Mouse (Mus musculus) midbrain, postnatal 0 days (tissue): Measurements from ENCODE around the gene 2810006K23Rik. TPM values are rescaled to one million over a fixed set of nuclear protein-coding genes. Genes with fewer than 3 reads are reported as not detected.
"Not testable (repeated sequence)": the region's sequence is repeated elsewhere in the genome, so short reads cannot be mapped to it uniquely, and the experiment has no call there.

Source experiments
- ATAC-seq: fragments of 200-750 bp; cut with Nextera tagmentation; 2 replicates; pipeline ENCODE4 v1.8.0; 2017; ENCODE audit warnings: moderate number of reproducible peaks, mild to moderate bottlenecking, moderate TSS enrichment, moderate library complexity; ENCODE audit not compliant: low FRiP score
- DNase-seq: peaks from one replicate; pipeline ENCODE4 v3.0.0-alpha.2; 2015; ENCODE audit warnings: low spot score
- H3K27ac ChIP-seq: fragments of 300-500 bp; sonication (generic); 2 replicates; pipeline ENCODE4 v1.5.1; 2014; ENCODE audit warnings: low read depth, mild to moderate bottlenecking, low read length, mixed read lengths
- H3K27me3 ChIP-seq: fragments of 300-500 bp; sonication (generic); 2 replicates; pipeline ENCODE4 v1.6.1; 2014; ENCODE audit warnings: low read length, control low read depth, mixed read lengths; ENCODE audit not compliant: insufficient read depth
- H3K36me3 ChIP-seq: fragments of 300-500 bp; sonication (generic); 2 replicates; pipeline ENCODE4 v1.6.1; 2014; ENCODE audit warnings: low read length, control low read depth, mixed read lengths; ENCODE audit not compliant: insufficient read depth
- H3K4me1 ChIP-seq: fragments of 300-500 bp; sonication (generic); 2 replicates; pipeline ENCODE4 v1.6.1; 2014; ENCODE audit warnings: mild to moderate bottlenecking, control low read depth, antibody characterized with exemption, low read length, mixed read lengths; ENCODE audit not compliant: insufficient read depth
- H3K4me2 ChIP-seq: fragments of 300-500 bp; sonication (generic); 2 replicates; pipeline ENCODE4 v1.6.1; 2014; ENCODE audit warnings: low read depth, mild to moderate bottlenecking, low read length, mixed read lengths; ENCODE audit not compliant: poor library complexity, severe bottlenecking
- H3K4me3 ChIP-seq: fragments of 300-500 bp; sonication (generic); 2 replicates; pipeline ENCODE4 v1.5.1; 2014; ENCODE audit warnings: low read depth, mild to moderate bottlenecking, low read length, moderate library complexity
- H3K9ac ChIP-seq: fragments of 300-500 bp; sonication (generic); replicated peaks from 2 replicates; pipeline ENCODE4 v1.6.1; 2014; ENCODE audit warnings: mild to moderate bottlenecking, low read length, moderate library complexity, mixed read lengths; ENCODE audit not compliant: poor library complexity, severe bottlenecking
- H3K9me3 ChIP-seq: fragments of 300-500 bp; sonication (generic); 2 replicates; pipeline ENCODE4 v1.6.1; 2016; ENCODE audit warnings: low read length, control low read depth
- CTCF ChIP-seq: IDR thresholded peaks from 2 replicates; pipeline ENCODE4 v1.5.1; 2016; ENCODE audit warnings: antibody characterized with exemption, mild to moderate bottlenecking
- WGBS: fragments of 180-500 bp; shearing (Covaris S2); extraction: QIAGEN DNeasy Blood & Tissue Kit; methylation state at CpG from one replicate; pipeline ENCODE4 v1.1.7; 2014; 5-methylcytosine and 5-hydroxymethylcytosine counted together
- polyA plus RNA-seq: library from polyadenylated mRNA; unstranded; fragments of >200 nt; fragmentation: Nextera tagmentation; extraction: Ambion mirVana; gene quantifications from 2 replicates; pipeline ENCODE4 v1.2.1, GENCODE M21; 2015
- total RNA-seq: library from RNA; depleted of rRNA; stranded (reverse); fragments of >200 nt; gene quantifications from 2 replicates; pipeline ENCODE4 v1.2.3, GENCODE M21; 2014

2810006K23Rik gene
- total and polyA plus RNA-seq, 2 experiments from 2014 or later = 7.8 to 9.0 TPM

- ATAC-seq = peak; percentile 70
- H3K4me3 ChIP-seq = no peak overlapping the region
- 26% methylated on average over 6 of the region's 6 CpGs for WGBS
- DNase-seq = peak; percentile 93
- no peak overlapping the region for H3K9ac ChIP-seq
- 0 out of 2 replicates have a peak, but pooled peaks cover 8% of the 10 kb centered on the region for H3K36me3 ChIP-seq
- H3K4me1 ChIP-seq = no peaks in the 10 kb centered on the region
- no peaks in the 10 kb centered on the region for H3K27me3 ChIP-seq
- H3K4me2 ChIP-seq = no peak overlapping the region
- TF ChIP-seq CTCF = no peak
- peak overlapping the region; percentile 39; the same call in 1 of the 2 replicates for H3K27ac ChIP-seq
- no peaks in the 10 kb centered on the region for H3K9me3 ChIP-seq
Measured at GRCm38 (mm10) chr5:124334392-124334791, 6.5 kb downstream of the 2810006K23Rik start.

DNA sequence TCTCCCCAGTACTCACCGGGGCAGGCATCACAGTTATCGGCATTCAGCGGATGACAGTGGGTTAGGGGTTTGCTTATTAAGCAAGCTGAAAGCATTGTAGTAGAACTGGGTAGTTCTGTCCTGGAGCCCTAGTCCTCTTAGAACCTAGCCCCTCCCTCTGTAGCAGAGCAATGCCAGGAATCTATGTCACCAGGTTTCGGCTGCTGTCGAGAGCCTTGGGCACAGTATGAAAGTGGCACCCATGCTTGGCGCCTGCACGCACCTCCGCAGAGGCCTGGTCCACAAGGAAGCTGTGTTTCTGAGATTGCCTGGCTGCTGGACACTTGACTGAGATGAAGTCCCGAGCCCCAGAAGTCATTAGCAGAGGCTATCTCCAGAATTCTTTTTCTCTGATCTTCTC lies 9.2 kb downstream of the 2810006K23Rik start:
- no peak overlapping the region for H3K4me3 ChIP-seq
- H3K27me3 ChIP-seq = no peaks in the 10 kb centered on the region
- 0 out of 2 replicates have a peak, but pooled peaks cover 8% of the 10 kb centered on the region for H3K36me3 ChIP-seq
- 88% methylated on average over 9 of the region's 9 CpGs for WGBS
- no peak overlapping the region for H3K4me2 ChIP-seq
- H3K27ac ChIP-seq = no peak overlapping the region
- peak overlapping the region; percentile 29; the same call in 1 of the 2 replicates for H3K9ac ChIP-seq
- no peaks in the 10 kb centered on the region for H3K9me3 ChIP-seq
- no peak for DNase-seq
- no peaks in the 10 kb centered on the region for H3K4me1 ChIP-seq
- no peak for TF ChIP-seq CTCF
- no peak for ATAC-seq

DNA sequence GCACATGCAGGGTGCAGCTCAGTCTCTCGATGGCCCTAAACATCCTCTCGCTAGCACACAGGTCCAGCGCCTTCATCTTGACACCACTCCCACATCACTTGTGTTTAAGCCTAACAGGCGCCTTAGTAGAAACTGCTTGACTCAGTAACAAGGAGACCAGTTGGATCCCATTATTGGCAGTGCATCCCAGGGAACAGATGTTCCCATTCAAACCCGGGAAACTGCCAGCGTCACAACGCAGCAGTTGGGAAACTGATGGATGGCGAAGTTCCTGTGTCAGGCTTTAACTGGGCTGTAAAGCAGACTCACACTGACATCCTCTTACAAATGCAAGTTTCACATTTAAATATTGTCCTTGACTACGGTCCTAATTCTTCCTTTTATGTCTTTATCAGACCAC lies 10.0 kb downstream of the 2810006K23Rik start:
- 59% methylated on average over 9 of the region's 9 CpGs for WGBS
- H3K27me3 ChIP-seq = no peaks in the 10 kb centered on the region

GRCm38 (mm10) chr5:124338791-124339190 lies 10.9 kb downstream of the 2810006K23Rik start:
- no peak for TF ChIP-seq CTCF
- no peak for ATAC-seq

More for the DNA sequence above, 10.0 kb downstream of the 2810006K23Rik start:
- no peaks in the 10 kb centered on the region for H3K9me3 ChIP-seq
- 0 out of 2 replicates have a peak, but pooled peaks cover 8% of the 10 kb centered on the region for H3K36me3 ChIP-seq
- no peak overlapping the region for H3K9ac ChIP-seq
- no peak overlapping the region for H3K4me2 ChIP-seq
- H3K27ac ChIP-seq = no peak overlapping the region
- DNase-seq (peak; percentile 55), ATAC-seq (no peak)
- TF ChIP-seq CTCF = no peak
- H3K4me3 ChIP-seq = no peak overlapping the region
- H3K4me1 ChIP-seq = no peaks in the 10 kb centered on the region

GRCm38 (mm10) chr5:124341753-124342339 lies 14.0 kb downstream of the 2810006K23Rik start:
- H3K27ac ChIP-seq, H3K4me3 ChIP-seq, ATAC-seq, H3K9ac ChIP-seq, H3K4me2 ChIP-seq, H3K4me1 ChIP-seq, H3K9me3 ChIP-seq, H3K27me3 ChIP-seq, DNase-seq: not testable (repeated sequence)
- 70% methylated on average over 6 of the region's 6 CpGs for WGBS
- peak; percentile 26; the same call in 1 of the 2 replicates for TF ChIP-seq CTCF
- H3K36me3 ChIP-seq = 0 out of 2 replicates have a peak, but pooled peaks cover 15% of the 10 kb centered on the region

More at GRCm38 (mm10) chr5:124338791-124339190, 10.9 kb downstream of the 2810006K23Rik start:
- no peaks in the 10 kb centered on the region for H3K4me1 ChIP-seq
- 0 out of 2 replicates have a peak, but pooled peaks cover 8% of the 10 kb centered on the region for H3K36me3 ChIP-seq
- 0 out of 2 replicates have a peak overlapping the region, but pooled peaks have one; percentile 38 for H3K27ac ChIP-seq
- no peaks in the 10 kb centered on the region for H3K9me3 ChIP-seq
- H3K4me2 ChIP-seq = no peak overlapping the region
- no peak for DNase-seq
- H3K4me3 ChIP-seq = no peak overlapping the region
- no peak overlapping the region for H3K9ac ChIP-seq
- no peaks in the 10 kb centered on the region for H3K27me3 ChIP-seq
- 90% methylated on average over 8 of the region's 8 CpGs for WGBS

GRCm38 (mm10) chr5:124342897-124343296 lies 15.0 kb downstream of the 2810006K23Rik start:
- no peak for TF ChIP-seq CTCF
- Histone ChIP-seq H3K36me3 (0 out of 2 replicates have a peak, but pooled peaks cover 15% of the 10 kb centered on the region), H3K4me1 (no peaks in the 10 kb centered on the region), H3K4me3 (no peak overlapping the region), H3K9ac (no peak overlapping the region), H3K4me2 (no peak overlapping the region), H3K27ac (no peak overlapping the region), H3K27me3 (no peaks in the 10 kb centered on the region), H3K9me3 (no peaks in the 10 kb centered on the region)
- WGBS = 78% methylated on average over 8 of the region's 8 CpGs
- DNase-seq = no peak
- ATAC-seq = no peak
